Mouse (Mus musculus): ENCODE measurements around the gene Palm. TPM values are rescaled to one million over a fixed set of nuclear protein-coding genes. Genes with fewer than 3 reads are reported as not detected.

Palm gene
- polyA plus RNA-seq, 1 experiment from 2014 or later: 101 TPM

GRCm38 (mm10) chr10:79762875-79763274, 30.5 kb upstream of the Palm start:
- peaks cover 25% of the 10 kb centered on the region for H3K4me1 ChIP-seq
- no peaks in the 10 kb centered on the region for H3K27me3 ChIP-seq
- WGBS: 86% methylated on average over 3 of the region's 3 CpGs
- 0 out of 2 replicates have a peak overlapping the region, but pooled peaks have one; percentile 94 for H3K9ac ChIP-seq
- ATAC-seq (ENCODE audit: low FRiP score, low read depth): no peak
- no peak overlapping the region for H3K4me3 ChIP-seq
- no peak overlapping the region for H3K27ac ChIP-seq
- H3K4me2 ChIP-seq (replicated peaks): no peak overlapping the region
- H3K36me3 ChIP-seq: peaks cover 55% of the 10 kb centered on the region
- no peaks in the 10 kb centered on the region for H3K9me3 ChIP-seq

DNA sequence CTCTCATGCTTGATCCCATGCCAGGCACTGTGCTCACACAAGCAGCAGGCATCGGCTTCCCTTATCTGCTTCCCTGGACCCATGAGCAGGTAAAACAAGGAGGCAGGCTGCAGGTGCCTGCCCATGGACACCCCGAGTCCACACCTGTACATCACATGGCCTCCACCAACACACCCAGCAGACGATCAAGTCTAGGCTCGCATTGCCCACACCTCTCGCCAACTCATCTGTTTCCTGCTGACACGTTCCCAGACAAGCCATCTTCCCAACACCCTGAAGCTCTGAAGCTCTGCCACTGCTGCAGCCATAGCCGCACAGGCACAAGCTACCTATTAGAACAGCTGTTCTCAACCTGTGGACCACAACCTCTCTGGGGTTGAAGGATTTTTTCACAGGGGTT, 29.1 kb upstream of the Palm start:
- Histone ChIP-seq H3K9ac (0 out of 2 replicates have a peak overlapping the region, but pooled peaks have one; percentile 94), H3K4me3 (no peak overlapping the region), H3K27ac (no peak overlapping the region), H3K36me3 (peaks cover 42% of the 10 kb centered on the region), H3K9me3 (no peaks in the 10 kb centered on the region), H3K4me1 (peaks cover 29% of the 10 kb centered on the region), H3K27me3 (no peaks in the 10 kb centered on the region), H3K4me2 (replicated peaks) (no peak overlapping the region)
- no peak for ATAC-seq (ENCODE audit: low FRiP score, low read depth)
- WGBS: 80% methylated on average over 7 of the region's 7 CpGs

GRCm38 (mm10) chr10:79765228-79765745, 28.1 kb upstream of the Palm start:
- 86% methylated on average over 2 of the region's 2 CpGs for WGBS
- no peak for ATAC-seq (ENCODE audit: low FRiP score, low read depth)
- peaks cover 29% of the 10 kb centered on the region for H3K4me1 ChIP-seq
- no peaks in the 10 kb centered on the region for H3K27me3 ChIP-seq
- peak overlapping the region; percentile 96 for H3K4me3 ChIP-seq
- H3K27ac ChIP-seq: no peak overlapping the region
- H3K4me2 ChIP-seq (replicated peaks): peak overlapping the region; percentile 97
- peak overlapping the region; percentile 94 for H3K9ac ChIP-seq
- peaks cover 33% of the 10 kb centered on the region for H3K36me3 ChIP-seq
- H3K9me3 ChIP-seq: no peaks in the 10 kb centered on the region

DNA sequence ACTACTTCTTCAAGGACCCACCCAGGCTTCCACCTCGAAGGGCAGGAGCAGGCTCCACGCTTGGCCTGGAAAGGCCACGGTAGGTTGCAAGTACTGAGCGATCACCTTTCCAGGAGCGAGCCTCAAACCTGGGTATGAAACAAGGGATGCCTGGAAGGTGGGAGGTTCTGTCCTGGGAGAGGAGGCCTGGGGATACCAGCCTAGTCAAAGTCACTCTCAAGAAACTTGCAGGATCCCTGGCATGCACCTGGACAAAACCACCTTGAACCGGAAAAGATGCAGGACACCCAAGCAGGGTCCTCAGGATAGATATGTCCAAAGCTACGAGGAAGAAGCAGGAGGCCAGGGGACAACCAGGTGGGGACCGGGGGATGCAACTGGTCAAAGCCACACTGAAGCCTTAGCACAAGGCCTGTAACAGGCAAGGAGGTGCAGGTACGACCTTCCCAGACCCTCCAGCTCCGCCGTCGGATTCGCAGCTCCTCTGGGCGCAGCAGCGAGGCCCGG, 27.3 kb upstream of the Palm start:
- peak overlapping the region; percentile 97 for H3K4me2 ChIP-seq (replicated peaks)
- peaks cover 29% of the 10 kb centered on the region for H3K4me1 ChIP-seq
- peak overlapping the region; percentile 96 for H3K4me3 ChIP-seq
- no peaks in the 10 kb centered on the region for H3K27me3 ChIP-seq
- H3K27ac ChIP-seq: peak overlapping the region; percentile 92; the same call in 1 of the 2 replicates
- H3K9ac ChIP-seq: peak overlapping the region; percentile 94
- ATAC-seq (ENCODE audit: low FRiP score, low read depth): no peak
- H3K9me3 ChIP-seq: no peaks in the 10 kb centered on the region
- 8% methylated on average over 15 of the region's 16 CpGs for WGBS
- H3K36me3 ChIP-seq: peaks cover 25% of the 10 kb centered on the region

- H3K4me3 ChIP-seq: peak within 1 kb of the TSS; percentile 96
- peak within 1 kb of the TSS; percentile 94 for H3K9ac ChIP-seq
- peaks cover 19% of the 10 kb centered on the region for H3K36me3 ChIP-seq
- H3K4me2 ChIP-seq (replicated peaks): peak within 1 kb of the TSS; percentile 97
- H3K9me3 ChIP-seq: no peaks in the 10 kb centered on the region
- H3K4me1 ChIP-seq: peaks cover 29% of the 10 kb centered on the region
- no peaks in the 10 kb centered on the region for H3K27me3 ChIP-seq
- ATAC-seq (ENCODE audit: low FRiP score, low read depth): peak; percentile 91
- H3K27ac ChIP-seq: peak within 1 kb of the TSS; percentile 92
- under 1% methylated on average over 78 of the region's 101 CpGs for WGBS
These were observed 26.7 kb upstream of the Palm start, which contains the start of gene Rnf126 for GRCm38 (mm10) chr10:79766508-79767325. Rnf126 (minus strand) TSS chr10:79766952.

- peaks cover 29% of the 10 kb centered on the region for H3K4me1 ChIP-seq
- 12% methylated on average over 40 of the region's 40 CpGs for WGBS
These were observed 25.8 kb upstream of the Palm start for GRCm38 (mm10) chr10:79767372-79768244.

GRCm38 (mm10) chr10:79768400-79768799, 25.0 kb upstream of the Palm start:
- WGBS: 0% methylated on average over 5 of the region's 5 CpGs
- ATAC-seq (ENCODE audit: low FRiP score, low read depth): no peak
- no peak overlapping the region for H3K9ac ChIP-seq
- no peak overlapping the region for H3K4me3 ChIP-seq
- H3K4me2 ChIP-seq (replicated peaks): peak overlapping the region; percentile 97; the same call in 1 of the 2 replicates
- H3K27ac ChIP-seq: no peak overlapping the region
- H3K27me3 ChIP-seq: no peaks in the 10 kb centered on the region
- H3K9me3 ChIP-seq: no peaks in the 10 kb centered on the region
- peaks cover 29% of the 10 kb centered on the region for H3K4me1 ChIP-seq
- H3K36me3 ChIP-seq: peaks cover 4% of the 10 kb centered on the region; the same call in 1 of the 2 replicates

More at GRCm38 (mm10) chr10:79767372-79768244, 25.8 kb upstream of the Palm start:
- no peaks in the 10 kb centered on the region for H3K9me3 ChIP-seq
- peak overlapping the region; percentile 96 for H3K4me3 ChIP-seq
- H3K4me2 ChIP-seq (replicated peaks): peak overlapping the region; percentile 97
- H3K9ac ChIP-seq: peak overlapping the region; percentile 62
- no peaks in the 10 kb centered on the region for H3K27me3 ChIP-seq
- H3K36me3 ChIP-seq: peaks cover 10% of the 10 kb centered on the region; the same call in 1 of the 2 replicates
- H3K27ac ChIP-seq: peak overlapping the region; percentile 86
- peak; percentile 85 for ATAC-seq (ENCODE audit: low FRiP score, low read depth)

DNA sequence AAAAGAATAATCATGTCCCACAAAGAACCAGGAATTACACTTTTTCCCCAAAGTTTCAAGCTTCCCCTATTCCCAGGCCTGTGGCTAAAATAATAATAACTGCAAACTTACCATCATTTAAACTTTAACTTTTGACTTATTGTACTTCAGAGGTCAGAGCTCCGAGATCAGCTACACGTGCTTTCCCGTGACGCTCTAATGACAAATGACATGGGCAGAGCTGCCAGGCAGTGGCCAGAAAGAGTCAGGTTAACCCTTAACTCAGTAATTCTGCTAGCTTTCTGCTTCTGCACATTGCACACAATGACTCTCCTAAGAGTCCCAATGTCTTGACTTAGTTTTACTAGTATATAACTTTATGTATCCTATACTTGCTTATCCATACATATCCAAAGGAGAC, 24.0 kb upstream of the Palm start:
- H3K9ac ChIP-seq: no peak overlapping the region
- H3K4me3 ChIP-seq: no peak overlapping the region
- WGBS: 33% methylated on average over 4 of the region's 4 CpGs
- no peaks in the 10 kb centered on the region for H3K9me3 ChIP-seq
- no peak for ATAC-seq (ENCODE audit: low FRiP score, low read depth)
- H3K36me3 ChIP-seq: peaks cover 4% of the 10 kb centered on the region; the same call in 1 of the 2 replicates
- no peaks in the 10 kb centered on the region for H3K27me3 ChIP-seq
- no peak overlapping the region for H3K4me2 ChIP-seq (replicated peaks)
- H3K4me1 ChIP-seq: peaks cover 25% of the 10 kb centered on the region
- no peak overlapping the region for H3K27ac ChIP-seq

GRCm38 (mm10) chr10:79772320-79772719, 21.1 kb upstream of the Palm start:
- H3K36me3 ChIP-seq: no peaks in the 10 kb centered on the region
- peaks cover 6% of the 10 kb centered on the region; the same call in 1 of the 2 replicates for H3K9me3 ChIP-seq
- no peak overlapping the region for H3K9ac ChIP-seq
- H3K27me3 ChIP-seq: 0 out of 2 replicates have a peak, but pooled peaks cover 5% of the 10 kb centered on the region
- no peak overlapping the region for H3K4me3 ChIP-seq
- H3K4me1 ChIP-seq: peaks cover 17% of the 10 kb centered on the region
- 79% methylated on average over 3 of the region's 3 CpGs for WGBS
- no peak for ATAC-seq (ENCODE audit: low FRiP score, low read depth)
- no peak overlapping the region for H3K4me2 ChIP-seq (replicated peaks)
- H3K27ac ChIP-seq: no peak overlapping the region

DNA sequence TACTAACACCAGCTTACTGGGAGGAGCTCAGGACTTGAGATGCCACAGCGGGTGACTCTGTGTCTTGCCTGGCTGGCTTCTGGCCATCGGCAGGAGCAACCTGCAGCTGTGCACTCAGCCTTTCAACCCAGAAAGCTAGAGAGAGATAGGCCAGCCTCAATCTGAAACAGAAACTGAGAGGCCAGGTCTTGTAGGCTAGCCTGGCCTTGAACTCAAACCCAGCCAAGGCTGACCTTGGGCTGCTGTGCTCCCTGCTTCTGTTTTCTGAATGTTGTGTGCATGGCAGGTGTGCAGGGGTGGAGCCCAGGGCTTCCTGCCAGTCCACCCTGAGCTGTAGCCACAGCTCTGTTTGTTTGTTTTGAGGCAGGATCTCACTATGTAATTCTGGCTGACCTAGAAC, 20.2 kb upstream of the Palm start:
- H3K4me3 ChIP-seq: no peak overlapping the region
- H3K4me2 ChIP-seq (replicated peaks): no peak overlapping the region
- no peak for ATAC-seq (ENCODE audit: low FRiP score, low read depth)
- peaks cover 6% of the 10 kb centered on the region; the same call in 1 of the 2 replicates for H3K9me3 ChIP-seq
- peaks cover 19% of the 10 kb centered on the region for H3K4me1 ChIP-seq
- H3K27ac ChIP-seq: no peak overlapping the region
- peaks cover 13% of the 10 kb centered on the region for H3K27me3 ChIP-seq
- no peak overlapping the region for H3K9ac ChIP-seq
- 87% methylated on average over 2 of the region's 2 CpGs for WGBS
- no peaks in the 10 kb centered on the region for H3K36me3 ChIP-seq

GRCm38 (mm10) chr10:79774486-79775279, 18.7 kb upstream of the Palm start:
- H3K9ac ChIP-seq: no peak overlapping the region
- peaks cover 31% of the 10 kb centered on the region for H3K4me1 ChIP-seq
- H3K4me2 ChIP-seq (replicated peaks): no peak overlapping the region
- H3K4me3 ChIP-seq: no peak overlapping the region
- peaks cover 6% of the 10 kb centered on the region; the same call in 1 of the 2 replicates for H3K9me3 ChIP-seq
- no peaks in the 10 kb centered on the region for H3K36me3 ChIP-seq
- H3K27me3 ChIP-seq: peaks cover 27% of the 10 kb centered on the region
- H3K27ac ChIP-seq: no peak overlapping the region
- ATAC-seq (ENCODE audit: low FRiP score, low read depth): no peak
- 69% methylated on average over 5 of the region's 5 CpGs for WGBS
